Mouse (Mus musculus) embryo, embryonic 9.5 days (tissue): Measurements from ENCODE around the gene Idi2.
"Not testable (repeated sequence)": the region's sequence is repeated elsewhere in the genome, so short reads cannot be mapped to it uniquely, and the experiment has no call there.

Source experiments
- DNase-seq: peaks from one replicate; pipeline ENCODE4 v3.0.0-alpha.2; 2017; ENCODE audit errors: extremely low spot score

Idi2 gene

DNA sequence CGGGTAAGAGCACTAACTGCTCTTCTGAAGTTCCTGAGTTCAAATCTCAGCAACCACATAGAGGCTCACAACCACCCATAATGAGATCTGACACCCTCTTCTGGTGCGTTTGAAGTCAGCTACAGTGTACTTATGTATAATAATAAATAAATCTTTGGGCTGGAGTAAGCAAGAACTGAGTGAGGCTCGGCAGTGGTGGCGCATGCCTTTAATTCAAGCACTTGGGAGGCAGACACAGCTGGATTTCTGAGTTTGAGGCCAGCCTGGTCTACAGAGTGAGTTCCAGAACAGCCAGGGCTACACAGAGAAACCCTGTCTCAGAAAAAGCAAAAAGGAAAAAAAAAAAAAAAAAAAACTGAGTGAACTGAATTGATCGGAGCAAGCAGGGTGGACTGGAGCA is 44.6 kb downstream of the Idi2 start:
- DNase-seq = not testable (repeated sequence)

GRCm38 (mm10) chr13:8999464-8999863 is 46.8 kb downstream of the Idi2 start:
- no peak for DNase-seq

DNA sequence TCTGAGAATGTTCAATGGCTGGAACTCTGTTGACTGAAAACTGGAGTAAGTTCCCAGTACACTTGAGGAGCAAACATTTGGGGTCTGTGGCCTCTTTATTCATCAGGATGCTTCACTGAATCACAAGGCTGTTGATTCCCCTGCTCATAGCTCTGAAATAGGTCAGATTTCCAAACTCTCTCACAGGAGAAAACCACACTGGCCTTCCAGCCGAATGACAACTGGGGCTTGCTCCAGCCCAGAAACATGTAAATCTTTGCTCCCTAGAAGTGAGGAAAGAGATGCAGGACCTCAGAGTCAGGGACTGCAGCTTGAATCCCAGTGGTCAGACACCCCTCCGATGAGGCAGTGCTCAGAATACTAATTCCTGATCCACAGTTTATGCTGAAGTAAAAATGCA is 50.6 kb downstream of the Idi2 start:
- no peak for DNase-seq
